Mouse (Mus musculus): ENCODE data around the gene Hcn1. TPM values are rescaled to one million over a fixed set of nuclear protein-coding genes. Genes with fewer than 3 reads are reported as not detected.

The Hcn1 gene
- polyA plus RNA-seq (2014; fragmentation: Nextera tagmentation; extraction: Ambion mirVana) = 0.29 and 0.48 TPM in 2 replicates

DNA sequence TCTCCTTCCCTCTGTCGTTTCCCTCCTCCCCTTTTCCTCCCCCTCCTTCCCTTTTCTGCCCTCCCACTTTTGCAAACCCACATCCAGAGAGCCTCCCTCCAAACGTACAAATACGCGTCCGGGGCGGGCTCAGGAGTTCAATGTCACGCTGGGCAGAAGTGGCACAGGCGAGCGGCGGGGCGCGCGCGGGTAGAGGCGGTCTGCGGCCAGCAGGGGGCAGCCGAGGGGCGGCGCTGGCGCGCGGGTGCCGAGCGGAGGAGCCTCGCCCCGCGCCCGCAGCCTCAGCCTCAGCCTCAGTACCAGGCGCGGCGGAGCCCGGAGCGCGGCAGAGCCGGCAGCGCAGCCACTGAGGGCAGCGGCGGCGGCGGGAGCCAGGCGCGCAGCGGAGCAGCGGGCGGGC, at the start of gene Hcn1:
TSS of gene Hcn1 (plus strand) at position 140 of the 400 bp plus-strand sequence.
- peak within 1 kb of the TSS; percentile 27; the same call in 1 of the 2 replicates for H3K27ac ChIP-seq (ENCODE audit: low read depth, low read length)
- H3K27me3 ChIP-seq (replicated peaks; ENCODE audit: control insufficient read depth, insufficient read depth, low read length) = peaks cover 14% of the 10 kb centered on the region
- H3K9me3 ChIP-seq (replicated peaks; ENCODE audit: control insufficient read depth, low read length) = no peaks in the 10 kb centered on the region
- H3K4me3 ChIP-seq (ENCODE audit: low read depth, low read length) = peak within 1 kb of the TSS; percentile 60
- under 1% methylated on average over 44 of the region's 45 CpGs for WGBS
- DNase-seq (ENCODE audit: low spot score) (peak; percentile 85), ATAC-seq (peak; percentile 98)
- H3K4me1 ChIP-seq (ENCODE audit: control insufficient read depth, insufficient read depth, low read length) = peaks cover 10% of the 10 kb centered on the region; the same call in 1 of the 2 replicates
- peak within 1 kb of the TSS; percentile 90 for H3K4me2 ChIP-seq (ENCODE audit: low read length)
- no peaks in the 10 kb centered on the region for H3K36me3 ChIP-seq (ENCODE audit: control insufficient read depth, insufficient read depth, low read length)
- H3K9ac ChIP-seq (ENCODE audit: low read length) = peak within 1 kb of the TSS; percentile 63

DNA sequence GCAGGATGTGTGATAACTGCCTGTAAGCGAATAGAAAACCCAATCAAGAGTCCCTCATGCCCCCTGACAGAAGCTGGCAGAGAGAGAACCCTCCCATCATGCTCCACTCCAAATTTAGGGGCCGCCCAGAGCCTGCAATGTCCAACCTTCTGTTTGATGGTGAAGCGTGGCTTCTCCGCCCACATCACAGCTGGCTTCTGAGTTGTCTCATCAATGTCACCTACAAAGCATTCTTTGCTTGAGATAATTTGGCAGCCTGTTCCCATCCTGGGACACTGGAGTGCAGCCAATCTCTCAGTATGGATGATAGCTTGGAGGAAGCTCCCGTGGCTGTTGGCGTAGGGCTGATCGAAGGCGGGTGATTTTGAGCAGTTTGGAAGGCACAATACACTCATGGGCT, 34.9 kb upstream of the Hcn1 start:
- no peaks in the 10 kb centered on the region for H3K4me1 ChIP-seq (ENCODE audit: control insufficient read depth, insufficient read depth, low read length)
- H3K36me3 ChIP-seq (ENCODE audit: control insufficient read depth, insufficient read depth, low read length) = no peaks in the 10 kb centered on the region
- H3K4me3 ChIP-seq (ENCODE audit: low read depth, low read length) = no peak overlapping the region
- H3K27ac ChIP-seq (ENCODE audit: low read depth, low read length) = no peak overlapping the region
- no peaks in the 10 kb centered on the region for H3K27me3 ChIP-seq (replicated peaks; ENCODE audit: control insufficient read depth, insufficient read depth, low read length)
- no peak overlapping the region for H3K4me2 ChIP-seq (ENCODE audit: low read length)
- H3K9me3 ChIP-seq (replicated peaks; ENCODE audit: control insufficient read depth, low read length) = no peaks in the 10 kb centered on the region
- ATAC-seq (peak; percentile 10; the same call in 1 of the 2 replicates), DNase-seq (ENCODE audit: low spot score) (peak; percentile 12)
- WGBS = 71% methylated on average over 8 of the region's 8 CpGs
- H3K9ac ChIP-seq (ENCODE audit: low read length) = no peak overlapping the region

DNA sequence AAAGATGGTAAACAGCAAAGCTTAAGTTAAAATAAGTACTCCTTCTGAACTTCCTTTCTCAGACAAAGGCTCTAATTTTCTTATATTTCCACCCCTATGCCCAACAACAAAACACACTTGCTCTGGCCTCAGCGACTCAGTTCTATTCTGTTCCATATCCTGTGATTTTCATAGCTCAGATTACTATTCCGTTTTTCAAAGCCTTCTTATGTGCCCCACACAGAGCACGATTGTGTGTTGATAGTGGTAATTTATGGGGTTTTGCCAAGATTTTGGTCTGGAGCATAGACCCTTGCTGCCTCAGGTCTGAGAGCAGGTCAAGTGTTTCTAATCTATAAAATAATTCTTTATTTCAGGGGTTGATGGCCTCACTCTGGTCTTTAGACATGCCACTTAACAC, 30.4 kb upstream of the Hcn1 start:
- H3K4me3 ChIP-seq (ENCODE audit: low read depth, low read length) = no peak overlapping the region
- H3K9me3 ChIP-seq (replicated peaks; ENCODE audit: control insufficient read depth, low read length) = no peaks in the 10 kb centered on the region
- H3K4me1 ChIP-seq (ENCODE audit: control insufficient read depth, insufficient read depth, low read length) = no peaks in the 10 kb centered on the region
- H3K27me3 ChIP-seq (replicated peaks; ENCODE audit: control insufficient read depth, insufficient read depth, low read length) = no peaks in the 10 kb centered on the region
- H3K9ac ChIP-seq (ENCODE audit: low read length) = no peak overlapping the region
- no peak overlapping the region for H3K4me2 ChIP-seq (ENCODE audit: low read length)
- WGBS = 21% methylated on average over 3 of the region's 3 CpGs
- ATAC-seq = no peak
- DNase-seq (ENCODE audit: low spot score) = no peak
- H3K36me3 ChIP-seq (ENCODE audit: control insufficient read depth, insufficient read depth, low read length) = no peaks in the 10 kb centered on the region
- no peak overlapping the region for H3K27ac ChIP-seq (ENCODE audit: low read depth, low read length)

DNA sequence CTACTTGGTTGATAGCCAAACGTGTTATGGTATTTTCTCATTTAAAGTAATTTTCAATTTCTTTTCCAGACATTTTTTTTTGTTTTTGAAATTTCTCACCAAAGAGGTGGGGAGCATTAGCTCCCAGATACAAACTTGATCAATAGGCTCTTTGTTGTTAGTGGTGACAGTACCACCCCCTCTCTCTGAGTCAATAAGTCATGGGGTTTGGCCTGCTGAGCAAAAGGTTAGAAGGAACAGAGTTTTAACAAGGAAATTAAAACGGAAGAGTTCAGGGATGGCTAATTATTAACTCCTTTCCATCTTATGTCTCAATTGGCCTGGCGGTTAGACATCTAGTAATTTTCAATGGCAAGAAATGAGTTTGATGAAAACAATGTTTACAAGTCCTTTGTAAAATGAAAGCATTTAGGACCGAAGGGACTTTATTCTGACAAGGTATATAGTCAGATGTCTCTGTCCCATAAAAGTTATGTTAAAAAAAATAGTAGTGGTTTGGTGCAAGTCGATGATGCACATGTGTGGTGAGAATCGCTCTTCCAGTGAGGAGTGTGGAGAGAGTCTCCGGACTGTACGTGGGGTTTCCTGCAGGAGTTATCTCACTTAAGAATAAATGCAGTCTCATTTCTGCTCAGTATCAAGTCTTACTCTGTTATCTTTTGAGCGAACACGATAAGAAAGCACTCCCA, 7.5 kb upstream of the Hcn1 start:
- no peak overlapping the region for H3K4me3 ChIP-seq (ENCODE audit: low read depth, low read length)
- no peaks in the 10 kb centered on the region for H3K9me3 ChIP-seq (replicated peaks; ENCODE audit: control insufficient read depth, low read length)
- H3K27ac ChIP-seq (ENCODE audit: low read depth, low read length) = no peak overlapping the region
- no peak overlapping the region for H3K4me2 ChIP-seq (ENCODE audit: low read length)
- H3K9ac ChIP-seq (ENCODE audit: low read length) = no peak overlapping the region
- ATAC-seq (no peak), DNase-seq (ENCODE audit: low spot score) (no peak)
- no peaks in the 10 kb centered on the region for H3K27me3 ChIP-seq (replicated peaks; ENCODE audit: control insufficient read depth, insufficient read depth, low read length)
- no peaks in the 10 kb centered on the region for H3K36me3 ChIP-seq (ENCODE audit: control insufficient read depth, insufficient read depth, low read length)
- 50% methylated on average over 10 of the region's 10 CpGs for WGBS
- no peaks in the 10 kb centered on the region for H3K4me1 ChIP-seq (ENCODE audit: control insufficient read depth, insufficient read depth, low read length)

DNA sequence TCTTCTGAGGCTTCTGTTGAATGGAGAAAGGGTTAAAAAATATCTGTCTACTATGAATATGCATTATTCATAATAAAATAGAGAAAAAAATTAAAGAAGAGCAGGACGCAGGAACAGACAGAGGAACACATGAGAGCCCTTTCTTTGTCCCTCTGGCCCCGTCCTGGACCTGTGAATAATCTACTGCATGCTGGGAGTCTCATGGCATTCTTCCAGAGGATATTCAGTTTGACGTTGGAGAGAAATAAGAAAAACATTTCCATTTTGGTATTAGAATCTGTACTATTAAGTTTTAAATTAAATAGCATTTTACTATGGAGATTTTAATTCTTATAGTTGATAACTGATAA, 7.0 kb upstream of the Hcn1 start:
- H3K27me3 ChIP-seq (replicated peaks; ENCODE audit: control insufficient read depth, insufficient read depth, low read length) = no peaks in the 10 kb centered on the region
- no peak overlapping the region for H3K4me3 ChIP-seq (ENCODE audit: low read depth, low read length)
- ATAC-seq (no peak), DNase-seq (ENCODE audit: low spot score) (peak; percentile 3)
- no peak overlapping the region for H3K4me2 ChIP-seq (ENCODE audit: low read length)
- H3K36me3 ChIP-seq (ENCODE audit: control insufficient read depth, insufficient read depth, low read length) = no peaks in the 10 kb centered on the region
- H3K4me1 ChIP-seq (ENCODE audit: control insufficient read depth, insufficient read depth, low read length) = no peaks in the 10 kb centered on the region
- no peak overlapping the region for H3K9ac ChIP-seq (ENCODE audit: low read length)
- WGBS = 15% methylated on average over 3 of the region's 3 CpGs
- H3K27ac ChIP-seq (ENCODE audit: low read depth, low read length) = no peak overlapping the region
- no peaks in the 10 kb centered on the region for H3K9me3 ChIP-seq (replicated peaks; ENCODE audit: control insufficient read depth, low read length)

DNA sequence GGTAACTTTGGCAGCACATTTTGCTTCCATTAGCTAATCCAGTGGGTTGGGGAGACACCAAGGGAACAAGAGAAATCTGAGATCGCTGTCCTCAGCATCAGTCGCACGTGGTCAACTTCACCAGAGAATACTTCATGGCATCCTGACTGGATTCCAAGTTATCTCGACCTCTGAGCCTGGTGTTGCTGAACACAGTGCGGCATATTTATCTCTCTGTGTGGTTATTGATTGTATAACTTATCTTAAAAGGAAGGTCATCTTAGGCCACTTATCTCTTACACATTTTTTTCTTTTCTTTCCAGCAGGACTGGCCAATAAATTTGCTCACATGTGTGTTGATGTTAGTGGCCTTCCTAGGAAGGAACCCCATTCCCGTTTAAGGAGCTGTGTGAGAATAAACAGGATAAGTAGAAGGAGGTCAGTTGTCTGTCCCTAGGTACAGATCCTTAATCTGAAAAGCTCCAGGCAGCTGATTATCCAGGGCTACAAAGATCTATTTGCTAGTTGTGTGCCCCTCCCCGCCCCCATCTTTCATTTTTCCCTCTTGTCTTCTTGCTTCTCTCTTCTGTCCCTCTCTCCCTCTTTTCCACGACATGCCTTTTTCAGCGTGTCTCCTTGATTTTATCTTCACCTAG, 672 bp upstream of the Hcn1 start:
- Histone ChIP-seq H3K36me3 (ENCODE audit: control insufficient read depth, insufficient read depth, low read length) (no peaks in the 10 kb centered on the region), H3K4me1 (ENCODE audit: control insufficient read depth, insufficient read depth, low read length) (peaks cover 10% of the 10 kb centered on the region; the same call in 1 of the 2 replicates), H3K4me2 (ENCODE audit: low read length) (no peak overlapping the region), H3K27ac (ENCODE audit: low read depth, low read length) (no peak overlapping the region), H3K9ac (ENCODE audit: low read length) (no peak overlapping the region), H3K9me3 (replicated peaks; ENCODE audit: control insufficient read depth, low read length) (no peaks in the 10 kb centered on the region), H3K4me3 (ENCODE audit: low read depth, low read length) (no peak overlapping the region), H3K27me3 (replicated peaks; ENCODE audit: control insufficient read depth, insufficient read depth, low read length) (peaks cover 14% of the 10 kb centered on the region)
- no peak for ATAC-seq
- peak; percentile 2 for DNase-seq (ENCODE audit: low spot score)
- 59% methylated on average over 9 of the region's 9 CpGs for WGBS

DNA sequence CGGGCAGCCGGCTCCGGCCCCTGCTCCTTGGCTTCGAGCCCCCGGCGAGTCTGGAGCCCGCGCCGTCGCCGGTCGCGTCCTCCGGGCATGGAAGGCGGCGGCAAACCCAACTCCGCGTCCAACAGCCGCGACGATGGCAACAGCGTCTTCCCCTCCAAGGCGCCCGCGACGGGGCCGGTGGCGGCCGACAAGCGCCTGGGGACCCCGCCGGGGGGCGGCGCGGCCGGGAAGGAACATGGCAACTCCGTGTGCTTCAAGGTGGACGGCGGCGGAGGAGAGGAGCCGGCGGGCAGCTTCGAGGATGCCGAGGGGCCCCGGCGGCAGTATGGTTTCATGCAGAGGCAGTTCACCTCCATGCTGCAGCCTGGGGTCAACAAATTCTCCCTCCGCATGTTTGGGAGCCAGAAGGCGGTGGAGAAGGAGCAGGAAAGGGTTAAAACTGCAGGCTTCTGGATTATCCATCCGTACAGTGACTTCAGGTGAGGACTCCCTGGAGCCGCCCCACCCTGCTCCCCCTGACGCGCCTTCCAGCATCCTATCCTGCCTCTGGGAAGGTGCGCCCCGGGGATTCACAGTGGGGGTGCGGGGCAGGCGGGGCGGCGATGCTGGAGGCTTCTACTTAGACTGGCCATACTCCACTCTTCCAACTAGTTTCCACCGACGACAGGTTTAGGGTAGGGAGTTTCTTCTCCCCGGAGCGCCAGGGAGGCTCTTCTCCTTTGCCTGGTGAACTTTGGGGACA, 668 bp downstream of the Hcn1 start:
- peak overlapping the region; percentile 63 for H3K9ac ChIP-seq (ENCODE audit: low read length)
- peak overlapping the region; percentile 60 for H3K4me3 ChIP-seq (ENCODE audit: low read depth, low read length)
- no peaks in the 10 kb centered on the region for H3K9me3 ChIP-seq (replicated peaks; ENCODE audit: control insufficient read depth, low read length)
- H3K36me3 ChIP-seq (ENCODE audit: control insufficient read depth, insufficient read depth, low read length) = no peaks in the 10 kb centered on the region
- peak overlapping the region; percentile 27; the same call in 1 of the 2 replicates for H3K27ac ChIP-seq (ENCODE audit: low read depth, low read length)
- DNase-seq (ENCODE audit: low spot score) (peak; percentile 42), ATAC-seq (peak; percentile 83)
- peak overlapping the region; percentile 90 for H3K4me2 ChIP-seq (ENCODE audit: low read length)
- H3K4me1 ChIP-seq (ENCODE audit: control insufficient read depth, insufficient read depth, low read length) = peaks cover 10% of the 10 kb centered on the region; the same call in 1 of the 2 replicates
- H3K27me3 ChIP-seq (replicated peaks; ENCODE audit: control insufficient read depth, insufficient read depth, low read length) = peaks cover 14% of the 10 kb centered on the region
- under 1% methylated on average over 61 of the region's 62 CpGs for WGBS

DNA sequence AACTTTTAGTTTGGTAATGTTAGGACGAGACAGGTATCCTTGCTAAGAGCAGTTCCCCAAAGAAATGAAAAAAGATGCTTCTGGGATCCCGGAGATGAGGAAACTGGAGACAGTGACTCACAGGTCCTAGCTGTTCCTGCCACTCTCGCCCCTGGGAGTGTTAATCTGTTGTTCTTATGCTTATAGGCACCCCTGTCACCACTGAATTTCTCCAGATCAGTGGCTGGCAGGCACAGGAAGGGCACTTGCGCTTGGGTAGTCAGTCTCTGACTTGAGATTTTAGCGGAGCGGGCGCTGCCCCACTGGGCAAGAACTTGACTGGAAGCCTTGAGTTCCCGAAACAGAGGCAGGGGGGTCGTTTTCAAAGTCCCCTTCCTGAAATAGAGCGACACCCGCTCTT, 1.3 kb downstream of the Hcn1 start:
- peaks cover 10% of the 10 kb centered on the region; the same call in 1 of the 2 replicates for H3K4me1 ChIP-seq (ENCODE audit: control insufficient read depth, insufficient read depth, low read length)

More for the DNA sequence above, 1.3 kb downstream of the Hcn1 start:
- no peak for ATAC-seq
- Histone ChIP-seq H3K9ac (ENCODE audit: low read length) (no peak overlapping the region; the same call in 1 of the 2 replicates), H3K27me3 (replicated peaks; ENCODE audit: control insufficient read depth, insufficient read depth, low read length) (peaks cover 14% of the 10 kb centered on the region), H3K4me3 (ENCODE audit: low read depth, low read length) (peak overlapping the region; percentile 60), H3K4me2 (ENCODE audit: low read length) (peak overlapping the region; percentile 90), H3K36me3 (ENCODE audit: control insufficient read depth, insufficient read depth, low read length) (no peaks in the 10 kb centered on the region), H3K9me3 (replicated peaks; ENCODE audit: control insufficient read depth, low read length) (no peaks in the 10 kb centered on the region), H3K27ac (ENCODE audit: low read depth, low read length) (no peak overlapping the region)
- peak; percentile 3 for DNase-seq (ENCODE audit: low spot score)
- 9% methylated on average over 11 of the region's 11 CpGs for WGBS
